Mouse (Mus musculus) right cerebral cortex, postnatal 36 days (tissue): ENCODE results near the gene Cyct.

Experiments used
- DNase-seq, 2 experiments: peaks; one replicate each; pipeline ENCODE4 v3.0.0; 2022; ENCODE audit warnings: low spot score in 2 of 2, mixed read lengths in 1 of 2

The Cyct gene

DNA sequence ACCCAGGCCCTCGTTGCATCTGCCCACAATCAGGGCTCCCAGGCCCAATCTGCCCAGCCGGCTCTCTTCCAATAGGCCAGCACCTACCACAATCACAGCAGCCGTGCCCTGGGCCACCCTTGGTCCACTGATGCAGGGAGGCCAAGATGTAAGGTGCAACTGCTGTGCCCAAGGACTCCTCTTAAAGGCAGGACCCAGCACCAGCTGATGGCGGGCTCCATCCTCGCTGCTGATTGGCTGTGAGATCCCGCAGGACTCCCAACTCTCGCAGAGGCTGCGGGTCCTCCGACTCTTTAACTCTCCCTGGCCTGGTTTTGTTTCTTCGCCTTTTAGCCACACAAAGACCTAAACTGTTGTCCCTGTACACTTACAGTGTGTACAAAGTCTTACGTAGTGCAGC, at the start of gene Cyct:
Gene Cyct (minus strand): TSS at position 225 of the 400 bp plus-strand sequence.
- DNase-seq: no peak

DNA sequence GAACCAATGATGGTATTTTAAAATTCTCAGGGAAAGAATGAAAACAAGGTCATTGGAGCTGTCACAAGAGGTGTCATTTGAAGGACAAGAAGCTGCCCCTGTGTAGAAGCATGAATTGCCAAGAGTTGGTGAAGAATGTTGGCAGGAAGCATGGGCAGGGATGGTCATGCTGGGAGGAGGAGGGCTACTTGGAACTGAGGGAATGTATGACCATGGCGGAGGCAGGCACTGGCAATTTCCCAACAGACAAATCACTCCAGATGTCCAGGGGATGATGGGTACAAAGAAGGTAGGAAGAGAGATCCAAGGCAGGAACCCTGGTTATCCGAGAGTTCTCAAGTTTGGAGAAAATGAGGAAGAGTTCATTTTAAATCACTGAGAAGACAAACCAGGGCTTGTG, 49.7 kb upstream of the Cyct start:
- no peak for DNase-seq

DNA sequence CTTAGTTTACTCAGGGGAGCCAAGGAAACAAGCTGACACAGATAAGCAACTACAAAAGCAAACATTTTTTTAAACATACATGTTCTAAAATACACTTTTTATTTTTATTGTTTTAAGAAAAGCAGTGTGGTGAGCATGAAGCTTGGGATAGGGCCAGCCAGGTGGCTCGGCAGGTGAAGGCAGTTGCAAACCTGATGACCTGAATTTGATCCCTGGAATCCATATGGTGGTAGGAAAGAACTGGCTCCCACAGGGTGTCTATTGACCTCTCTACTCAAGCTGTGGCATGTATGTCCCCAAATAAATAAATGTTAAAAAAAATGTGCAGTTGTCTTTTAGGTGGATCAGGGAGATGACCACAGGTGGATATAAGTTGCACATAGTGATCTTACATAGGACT, 49.3 kb upstream of the Cyct start:
- no peak for DNase-seq

- DNase-seq: peak; percentile 56 to 64
Observed at GRCm38 (mm10) chr2:76406937-76407441, 46.7 kb upstream of the Cyct start.

DNA sequence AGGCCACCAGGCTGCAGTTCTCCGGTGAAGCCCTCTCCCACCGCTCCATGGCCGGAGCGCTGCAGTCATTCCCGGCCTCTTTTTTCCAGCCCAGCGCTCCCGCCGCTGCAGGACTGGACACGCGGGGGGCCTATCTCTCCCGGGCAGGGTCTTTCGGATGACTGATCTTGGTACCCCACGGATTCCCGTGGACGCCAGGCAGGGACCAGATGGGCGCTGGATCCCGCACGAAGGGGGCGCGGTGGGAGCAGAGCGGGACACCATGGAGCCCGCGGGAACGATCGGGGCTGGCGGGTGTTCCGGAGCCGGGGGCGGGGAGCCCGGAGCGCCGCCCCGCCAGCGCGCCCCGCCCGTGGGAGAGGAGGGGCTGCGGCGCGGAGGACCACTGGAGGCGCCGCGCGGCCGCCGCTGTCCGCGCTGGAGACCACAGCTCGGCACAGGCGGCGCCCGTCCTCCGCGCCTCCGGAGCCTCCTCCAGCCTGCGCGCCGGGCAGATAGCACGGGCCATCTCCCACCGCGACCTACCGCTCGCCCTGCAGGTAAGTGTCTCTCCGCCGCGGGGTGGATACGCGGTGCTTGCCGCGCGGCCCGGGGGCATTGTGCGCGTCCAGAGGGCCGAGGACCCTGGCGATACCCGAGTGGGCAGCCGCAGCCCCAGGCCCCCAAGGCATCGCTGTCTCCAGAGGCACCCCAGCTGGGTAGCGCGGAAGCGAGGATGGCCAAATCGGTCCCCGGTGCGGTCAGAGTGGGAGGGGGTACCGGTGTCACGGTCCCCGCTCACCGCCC, 46.1 kb upstream of the Cyct start, which contains the start of gene Osbpl6:
Gene Osbpl6 (plus strand): TSS at position 358 of the 786 bp plus-strand sequence.
- peak; percentile 49 to 53 for DNase-seq

GRCm38 (mm10) chr2:76405596-76406150, 45.4 kb upstream of the Cyct start:
- no peak for DNase-seq

GRCm38 (mm10) chr2:76400178-76400577, 39.9 kb upstream of the Cyct start:
- DNase-seq: no peak

GRCm38 (mm10) chr2:76386531-76386930, 26.3 kb upstream of the Cyct start:
- no peak for DNase-seq

GRCm38 (mm10) chr2:76378646-76379045, 18.4 kb upstream of the Cyct start:
- no peak for DNase-seq

DNA sequence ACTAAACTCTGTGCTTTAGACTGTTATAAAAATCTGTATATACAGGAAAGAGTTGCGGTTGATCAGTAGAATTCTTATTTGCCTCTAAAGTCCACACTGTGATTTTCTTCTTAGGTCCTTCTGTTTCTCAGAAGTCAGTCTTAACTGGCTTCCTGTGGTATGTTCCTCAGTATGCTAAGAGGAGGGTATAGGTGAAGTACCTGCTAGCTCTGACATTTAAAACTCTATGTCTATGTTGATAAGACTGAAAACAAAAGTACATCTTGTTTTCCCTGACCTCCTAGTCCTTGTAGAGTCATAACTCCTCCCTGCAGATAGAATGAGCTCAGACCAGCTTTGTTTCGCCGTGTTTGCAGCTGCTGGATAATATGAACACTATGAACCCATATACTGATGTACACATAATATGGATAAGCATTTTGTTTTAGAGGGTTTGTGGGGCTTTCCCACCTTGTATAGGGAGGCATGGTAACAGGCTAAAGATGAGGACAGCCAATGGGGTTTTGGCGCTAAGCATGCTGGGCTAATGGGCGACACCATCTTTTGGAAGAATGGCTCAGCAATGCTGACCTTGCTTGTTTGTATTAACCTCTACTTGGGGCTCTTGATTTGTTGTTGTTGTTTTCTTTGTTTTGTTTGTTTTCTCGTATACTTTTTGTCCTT, 14.4 kb upstream of the Cyct start:
- DNase-seq: no peak

- DNase-seq: no peak
Observed at GRCm38 (mm10) chr2:76372244-76372643, 12.0 kb upstream of the Cyct start.

GRCm38 (mm10) chr2:76370656-76370922, 10.3 kb upstream of the Cyct start:
- DNase-seq: no peak

DNA sequence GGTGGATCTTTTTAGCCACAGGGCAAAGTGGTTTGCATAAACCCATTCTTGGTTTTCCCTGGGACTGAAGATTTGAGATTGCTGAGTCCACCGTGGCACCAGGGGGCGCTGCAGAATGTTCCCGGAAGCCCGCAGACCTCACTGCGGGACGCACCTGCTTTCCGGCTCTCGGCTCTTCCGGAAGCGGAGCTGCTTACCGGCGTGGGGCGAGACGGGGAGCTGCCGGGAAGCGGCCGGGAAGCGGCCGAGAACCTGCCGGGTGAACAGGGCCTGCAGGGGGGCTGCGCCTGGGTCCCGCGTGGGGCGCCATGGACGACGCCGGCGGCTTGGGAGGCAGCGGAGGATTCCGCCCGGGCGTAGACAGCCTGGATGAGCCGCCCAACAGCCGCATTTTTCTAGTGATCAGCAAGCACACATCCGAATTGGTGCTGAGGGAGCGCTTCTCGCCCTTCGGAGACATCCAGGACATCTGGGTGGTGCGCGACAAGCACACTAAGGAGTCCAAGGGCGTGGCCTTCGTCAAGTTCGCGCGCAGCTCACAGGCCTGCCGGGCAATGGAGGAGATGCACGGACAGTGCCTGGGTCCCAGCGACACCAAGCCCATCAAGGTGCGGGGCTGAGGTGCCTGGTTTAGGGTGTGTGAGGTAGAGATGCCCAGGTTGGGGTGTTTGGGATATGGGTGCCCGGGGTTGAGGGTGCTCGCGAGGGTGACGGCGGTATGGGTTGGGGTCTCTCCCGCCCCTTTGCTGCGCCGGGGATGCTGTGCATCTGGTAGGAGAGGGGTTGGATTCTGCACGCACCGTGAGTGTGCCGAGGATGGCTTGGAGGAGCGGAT, 9.8 kb upstream of the Cyct start, which contains the start of gene Rbm45:
Gene Rbm45 (plus strand): TSS at position 164 of the 835 bp plus-strand sequence.
- peak; percentile 70 to 75 for DNase-seq

DNA sequence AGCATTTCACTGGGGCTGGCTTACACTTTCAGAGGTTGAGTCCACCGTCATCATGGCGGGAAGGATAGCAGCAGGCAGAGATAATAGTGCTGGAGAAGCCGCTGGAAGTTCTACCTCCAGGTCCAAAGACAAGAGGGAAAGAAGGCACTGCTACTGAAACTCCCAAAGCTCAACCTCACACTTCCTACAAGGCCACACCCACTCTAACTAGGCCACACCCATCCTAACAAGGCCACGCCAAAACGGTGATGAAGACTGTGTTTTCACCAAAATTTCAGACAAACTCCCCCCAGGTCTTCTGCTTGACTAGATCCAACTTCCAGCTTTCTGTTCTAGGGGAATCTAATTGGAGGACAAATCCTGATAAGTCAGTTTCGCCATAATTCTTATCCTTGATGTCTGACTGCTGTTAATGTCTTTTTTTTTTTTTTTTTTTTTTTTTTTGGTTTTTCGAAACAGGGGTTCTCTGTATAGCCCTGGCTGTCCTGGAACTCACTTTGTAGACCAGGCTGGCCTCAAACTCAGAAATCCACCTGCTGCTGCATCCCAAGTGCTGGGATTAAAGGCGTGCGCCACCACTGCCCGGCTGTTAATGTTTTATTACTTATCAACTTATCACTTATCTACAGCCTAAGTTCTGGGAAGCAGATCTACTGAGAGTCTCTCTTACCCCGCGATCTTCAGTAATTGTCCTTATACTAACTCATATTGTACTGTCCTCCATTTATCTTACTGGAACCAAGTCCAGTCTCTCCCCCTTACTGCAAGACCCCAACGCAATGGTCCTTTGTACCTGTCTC, 8.8 kb upstream of the Cyct start:
- no peak for DNase-seq

DNA sequence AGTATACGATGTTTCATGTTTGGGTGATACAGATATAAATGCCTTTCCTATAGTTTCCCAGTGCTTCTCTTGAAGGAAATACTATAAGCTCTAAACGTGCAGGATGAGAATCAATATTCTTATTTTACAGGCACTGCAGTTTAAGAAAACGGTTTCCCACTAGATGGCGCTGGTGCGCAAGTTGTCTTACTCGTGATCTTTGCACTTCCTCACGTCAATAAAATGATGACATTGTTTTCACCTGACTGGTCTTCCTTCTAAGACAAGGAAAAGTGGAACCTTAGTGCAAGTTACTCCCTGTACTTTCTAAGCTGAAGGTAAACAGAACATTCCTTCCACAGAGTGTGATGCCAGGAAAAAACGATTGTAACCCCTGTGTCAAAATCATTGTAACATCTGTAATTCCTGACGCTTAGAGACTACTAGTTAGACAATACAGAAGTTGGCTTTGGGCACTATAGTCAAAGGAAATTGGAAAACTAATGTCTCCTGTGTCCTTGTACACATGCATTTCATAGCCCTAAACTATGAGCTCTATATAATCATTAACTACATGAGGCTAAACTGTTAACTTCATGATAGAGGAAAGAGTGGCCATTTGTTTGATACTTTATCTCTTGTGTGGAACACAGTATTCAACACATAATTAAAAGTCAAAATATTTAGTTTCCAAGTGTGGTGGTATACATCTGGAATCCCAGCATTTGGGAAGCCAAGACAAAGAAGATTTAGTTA, 7.1 kb upstream of the Cyct start:
- peak; percentile 29 to 54 for DNase-seq

DNA sequence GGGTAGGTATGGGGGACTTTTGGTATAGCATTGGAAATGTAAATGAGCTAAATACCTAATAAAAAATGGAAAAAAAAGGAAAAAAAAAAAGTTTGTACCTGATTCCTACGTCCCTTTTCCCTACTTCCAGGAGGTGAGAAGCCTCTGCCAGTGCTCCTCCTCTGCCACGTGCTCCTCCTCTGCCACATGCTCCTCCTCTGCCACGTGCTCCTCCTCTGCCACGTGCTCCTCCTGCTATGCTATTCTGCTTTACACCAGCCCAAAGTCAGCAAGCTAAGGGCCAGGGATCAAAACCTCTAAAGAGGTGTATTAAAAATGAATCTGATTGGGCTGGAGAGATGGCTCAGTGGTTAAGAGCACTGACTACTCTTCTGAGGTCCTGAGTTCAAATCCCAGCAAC, 5.6 kb upstream of the Cyct start:
- no peak for DNase-seq

GRCm38 (mm10) chr2:76362111-76362510, 1.9 kb upstream of the Cyct start:
- no peak for DNase-seq

DNA sequence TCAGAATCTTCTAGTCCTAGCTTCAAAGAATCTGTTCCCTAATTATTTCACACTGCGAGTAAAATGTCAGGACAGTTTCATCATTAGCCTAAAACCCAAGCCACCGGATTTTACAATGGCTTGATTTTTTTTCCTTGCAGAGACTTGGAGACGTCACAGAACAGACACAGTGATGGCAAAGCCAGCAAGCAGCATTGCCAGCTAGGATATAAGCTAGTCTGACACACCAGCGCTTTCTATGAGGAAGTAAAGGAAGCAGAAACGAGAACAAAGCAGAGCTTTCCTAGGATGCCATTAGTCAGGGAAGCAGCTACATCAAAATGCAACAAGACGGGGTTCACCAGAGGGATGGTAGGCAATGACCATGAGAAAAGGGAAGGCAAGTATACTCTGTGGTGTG, 12.4 kb downstream of the Cyct start:
- DNase-seq: no peak

DNA sequence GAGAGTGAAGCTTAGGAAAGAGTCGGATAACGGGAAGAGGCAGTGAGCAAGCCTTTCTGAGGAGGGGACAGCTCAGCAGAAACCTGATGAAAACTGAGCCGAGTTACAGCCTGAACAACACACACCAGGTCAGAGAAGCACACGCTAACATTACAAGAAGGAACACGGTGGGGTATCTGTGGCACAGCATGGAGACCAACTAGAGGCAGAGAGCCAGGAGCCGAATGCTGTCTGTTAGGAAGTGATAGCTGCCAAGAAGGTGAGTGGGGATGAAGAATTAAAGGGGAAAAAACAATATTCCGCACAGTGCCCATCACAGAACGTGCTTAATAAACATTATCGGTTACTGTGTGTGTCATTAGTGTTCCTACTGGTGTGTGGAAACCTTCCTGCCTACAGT, 18.1 kb downstream of the Cyct start:
- DNase-seq: no peak
